Mouse (Mus musculus): Measurements from ENCODE around the gene Camk1d. TPM values are rescaled to one million over a fixed set of nuclear protein-coding genes. Genes with fewer than 3 reads are reported as not detected.

Gene Camk1d
- total RNA-seq (2022): 100 to 1,000 TPM; 133 to 174 (median 152) TPM

DNA sequence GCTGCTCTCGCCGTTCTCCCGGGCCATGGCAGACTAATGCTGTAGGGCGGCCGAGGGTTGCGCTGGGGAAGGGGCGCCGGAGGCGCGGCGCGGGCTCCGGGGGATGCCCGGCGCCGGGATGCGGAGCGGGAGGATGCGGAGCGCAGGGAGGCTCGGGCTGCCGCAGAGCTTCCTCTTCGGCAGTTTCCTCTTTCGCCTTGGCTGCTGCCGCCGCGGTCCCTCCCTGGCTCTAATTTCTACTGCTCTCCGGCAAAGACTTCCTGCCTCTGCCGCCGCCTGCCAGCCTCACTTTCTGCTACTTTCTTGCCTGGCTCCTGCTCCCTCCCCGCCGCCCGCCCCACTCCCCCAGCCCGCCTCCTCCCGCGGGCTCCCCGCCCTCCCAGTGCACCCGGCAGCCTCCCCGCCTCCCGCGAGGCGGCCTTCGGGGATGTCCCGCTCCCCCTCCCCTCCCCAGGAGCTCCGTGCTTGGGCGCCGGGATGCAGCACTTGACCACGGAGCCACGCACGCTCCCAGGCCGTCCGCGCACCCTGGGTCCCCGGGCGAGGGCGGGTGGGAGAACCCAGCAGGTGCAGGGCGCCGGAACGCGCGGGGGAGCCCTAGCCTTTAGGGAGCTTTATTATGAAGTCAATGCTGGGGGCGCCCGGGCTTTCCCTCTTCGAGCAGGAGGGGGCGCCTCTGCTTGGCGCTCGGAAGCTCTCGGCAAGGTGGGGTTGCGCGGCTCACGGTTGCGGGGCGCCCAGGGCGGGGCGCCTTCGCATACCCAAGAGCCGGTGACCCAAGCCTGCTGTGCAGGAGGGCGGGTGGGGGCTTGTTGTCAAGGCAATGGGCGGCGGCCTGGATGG, at the start of gene Camk1d:
Gene Camk1d, minus strand, starts transcription at position 305 of the 843 bp plus-strand sequence.
- DNase-seq (ENCODE audit: low spot score in 2 of 2): peak; percentile 77 to 84

GRCm38 (mm10) chr2:5762031-5762430, 47.7 kb upstream of the Camk1d start:
- no peak for DNase-seq (ENCODE audit: low spot score in 2 of 2)

- DNase-seq (ENCODE audit: low spot score in 2 of 2): no peak
These were observed 46.2 kb upstream of the Camk1d start for GRCm38 (mm10) chr2:5760479-5761008.

DNA sequence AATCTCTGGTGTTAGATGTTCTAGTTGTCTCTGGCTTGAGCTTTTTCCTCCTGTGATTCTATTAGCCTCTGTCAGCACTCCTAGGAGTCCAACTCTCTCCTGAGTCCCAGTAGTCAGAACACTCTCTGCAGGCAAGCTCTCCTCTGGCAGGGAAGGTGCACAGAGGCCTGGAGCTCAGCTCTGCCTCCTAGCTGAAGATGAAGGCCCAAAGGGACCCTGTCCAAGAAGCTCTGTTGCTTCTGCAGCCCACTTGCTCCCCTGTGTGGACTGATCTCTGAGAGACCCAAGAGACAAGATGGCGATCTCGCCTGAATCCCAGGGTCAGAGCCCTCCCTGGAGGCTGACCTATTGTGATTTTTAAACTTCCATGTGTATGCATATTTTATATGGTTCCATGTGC, 44.3 kb upstream of the Camk1d start:
- DNase-seq (ENCODE audit: low spot score in 2 of 2): no peak

- no peak for DNase-seq (ENCODE audit: low spot score in 2 of 2)
These were observed 36.6 kb upstream of the Camk1d start for GRCm38 (mm10) chr2:5750872-5751271.

- no peak for DNase-seq (ENCODE audit: low spot score in 2 of 2)
These were observed 34.9 kb upstream of the Camk1d start for GRCm38 (mm10) chr2:5749210-5749609.

DNA sequence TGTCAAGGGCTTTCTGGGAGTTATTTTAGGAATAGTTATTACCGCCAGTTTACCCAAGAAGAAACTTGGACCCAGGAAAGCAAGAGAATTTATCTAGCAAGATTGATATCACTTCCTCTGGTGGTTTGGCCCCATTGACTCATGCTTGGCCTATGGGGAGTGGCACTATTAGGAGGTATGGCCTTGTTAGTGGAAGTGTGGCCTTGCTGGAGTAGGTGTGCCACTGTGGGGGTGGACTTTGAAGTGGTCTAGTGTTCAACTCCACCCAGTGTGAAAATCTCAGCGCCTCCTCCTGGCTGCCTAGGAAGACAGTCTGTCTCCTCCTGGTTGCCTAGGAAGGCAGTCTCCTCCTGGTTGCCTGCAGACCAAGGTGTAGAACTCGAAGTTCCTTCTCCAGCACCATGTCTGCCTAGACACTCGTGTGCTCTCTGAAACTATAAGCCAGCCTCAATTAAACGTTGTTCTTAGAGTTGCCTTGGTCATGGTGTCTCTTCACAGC, 33.3 kb upstream of the Camk1d start:
- DNase-seq (ENCODE audit: low spot score in 2 of 2): no peak

GRCm38 (mm10) chr2:5746529-5746928, 32.2 kb upstream of the Camk1d start:
- no peak for DNase-seq (ENCODE audit: low spot score in 2 of 2)

- no peak for DNase-seq (ENCODE audit: low spot score in 2 of 2)
These were observed 29.6 kb upstream of the Camk1d start for GRCm38 (mm10) chr2:5743886-5744285.

- no peak for DNase-seq (ENCODE audit: low spot score in 2 of 2)
These were observed 26.6 kb upstream of the Camk1d start for GRCm38 (mm10) chr2:5740913-5741312.

- DNase-seq (ENCODE audit: low spot score in 2 of 2): no peak
These were observed 21.6 kb upstream of the Camk1d start for GRCm38 (mm10) chr2:5735881-5736280.

DNA sequence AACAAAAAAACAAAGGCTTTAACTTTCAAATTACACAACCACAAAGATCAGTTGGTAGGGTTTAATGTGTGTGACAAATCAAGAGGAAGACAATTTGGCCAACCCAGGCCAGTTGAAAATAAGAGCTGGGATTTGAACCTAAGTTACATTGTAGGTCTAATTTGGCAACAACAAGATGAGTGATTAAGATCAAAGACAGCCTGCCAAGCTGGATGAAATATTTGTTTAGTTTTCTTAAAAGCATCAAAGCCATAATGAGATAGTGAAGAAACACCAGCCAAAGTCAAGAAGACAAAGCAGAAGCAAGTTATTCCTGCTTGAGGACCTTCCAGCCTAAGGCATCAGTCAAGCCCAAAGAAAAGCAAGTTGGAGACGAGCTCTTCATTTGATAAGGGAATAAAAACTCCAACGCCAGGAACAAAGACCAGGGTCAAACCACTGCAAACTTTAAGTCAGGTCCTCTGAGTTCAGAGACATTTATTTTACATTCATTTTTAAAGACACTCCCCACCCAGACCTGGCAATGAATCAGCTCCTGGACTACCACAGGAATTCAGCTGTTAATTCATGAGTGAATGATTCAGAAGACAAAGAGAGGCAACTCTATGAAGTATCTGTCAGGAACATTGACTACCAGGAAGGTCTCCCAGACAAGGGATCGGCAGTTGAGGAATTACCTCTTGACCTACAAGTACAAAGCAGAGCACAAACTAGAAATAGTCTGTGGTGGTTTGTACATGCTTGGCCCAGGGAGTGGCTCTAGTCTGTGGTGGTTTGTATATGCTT, 19.2 kb upstream of the Camk1d start:
- DNase-seq (ENCODE audit: low spot score in 2 of 2): no peak

DNA sequence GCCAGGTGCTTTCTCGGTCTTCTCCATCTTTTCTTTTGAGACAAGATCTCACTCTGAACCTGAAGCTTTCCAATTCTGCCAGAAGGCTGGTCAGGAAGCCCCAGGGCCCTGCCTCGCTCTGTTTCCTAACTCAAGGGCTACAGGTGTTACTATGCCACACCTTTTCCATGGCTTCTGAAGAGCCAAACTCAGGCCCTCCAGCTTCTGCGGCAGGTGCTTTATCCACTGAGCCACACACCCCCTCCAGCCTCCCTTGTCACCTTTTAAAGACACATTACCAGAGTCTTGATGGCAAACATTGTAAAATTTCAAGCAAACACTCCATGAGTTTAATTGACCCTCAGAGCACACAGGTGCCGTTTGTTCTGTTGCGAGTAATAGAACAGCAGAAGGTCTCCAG, 17.7 kb upstream of the Camk1d start:
- DNase-seq (ENCODE audit: low spot score in 2 of 2): no peak

- peak; percentile 51 to 54 for DNase-seq (ENCODE audit: low spot score in 2 of 2)
These were observed 16.1 kb upstream of the Camk1d start for GRCm38 (mm10) chr2:5730364-5730792.

DNA sequence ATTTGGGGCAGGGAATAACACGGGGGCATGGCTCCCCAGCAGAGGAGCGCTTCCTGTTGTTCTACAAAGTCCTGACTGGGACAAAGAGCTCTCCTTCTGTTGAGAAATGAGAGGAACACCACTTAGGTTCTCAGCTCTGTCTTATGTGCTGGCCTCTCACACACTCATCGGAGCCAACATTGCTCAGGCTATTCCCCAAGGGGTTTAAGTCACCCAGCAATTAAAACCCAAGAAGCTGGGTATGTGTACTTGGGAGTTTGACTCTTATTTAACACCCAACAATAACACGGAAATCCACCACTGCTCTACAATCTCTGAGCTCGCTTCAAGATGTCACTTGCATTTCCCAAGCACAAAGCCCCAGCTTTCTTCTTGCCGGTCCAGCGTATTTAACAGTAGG, 15.6 kb upstream of the Camk1d start:
- no peak for DNase-seq (ENCODE audit: low spot score in 2 of 2)

DNA sequence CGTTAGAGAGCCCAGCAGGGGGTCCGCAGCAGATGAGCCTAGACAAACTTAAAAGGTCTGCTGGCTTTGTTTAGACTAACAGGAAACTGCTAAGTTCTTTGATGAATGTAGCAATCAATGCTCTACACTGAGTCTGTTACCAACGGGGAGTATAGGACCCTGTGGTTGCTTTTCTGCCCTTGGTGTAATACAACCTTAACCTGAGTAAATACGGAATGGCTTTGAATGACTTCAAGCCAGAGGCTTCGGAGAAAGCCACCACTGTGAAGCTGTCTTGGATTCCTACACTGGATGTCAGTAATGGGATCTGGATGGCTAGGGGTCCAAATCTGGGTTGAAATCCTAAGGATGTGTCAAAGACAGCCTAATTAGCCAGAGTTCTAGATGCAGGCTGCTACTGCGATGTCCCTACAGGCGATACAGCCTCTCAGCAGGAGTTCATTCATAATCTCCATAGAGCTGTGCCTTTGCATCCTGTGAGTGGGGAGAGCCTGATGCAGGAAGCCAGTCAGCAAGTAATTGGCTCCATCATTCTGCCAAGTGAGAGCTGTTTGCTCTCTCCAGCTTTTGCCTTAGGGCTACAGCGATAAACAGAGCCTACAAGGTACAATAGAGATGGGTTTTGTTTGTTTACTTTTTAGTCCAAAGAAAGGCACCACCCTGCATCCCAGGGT, 10.8 kb upstream of the Camk1d start:
- no peak for DNase-seq (ENCODE audit: low spot score in 2 of 2)

GRCm38 (mm10) chr2:5717675-5718074, 3.4 kb upstream of the Camk1d start:
- DNase-seq (ENCODE audit: low spot score in 2 of 2): no peak

- DNase-seq (ENCODE audit: low spot score in 2 of 2): no peak
These were observed 1.2 kb upstream of the Camk1d start for GRCm38 (mm10) chr2:5715544-5715943.

GRCm38 (mm10) chr2:5715054-5715410, 717 bp upstream of the Camk1d start:
- no peak for DNase-seq (ENCODE audit: low spot score in 2 of 2)

- DNase-seq (ENCODE audit: low spot score in 2 of 2): peak; percentile 35 to 43
These were observed 747 bp downstream of the Camk1d start for GRCm38 (mm10) chr2:5713325-5714210.

DNA sequence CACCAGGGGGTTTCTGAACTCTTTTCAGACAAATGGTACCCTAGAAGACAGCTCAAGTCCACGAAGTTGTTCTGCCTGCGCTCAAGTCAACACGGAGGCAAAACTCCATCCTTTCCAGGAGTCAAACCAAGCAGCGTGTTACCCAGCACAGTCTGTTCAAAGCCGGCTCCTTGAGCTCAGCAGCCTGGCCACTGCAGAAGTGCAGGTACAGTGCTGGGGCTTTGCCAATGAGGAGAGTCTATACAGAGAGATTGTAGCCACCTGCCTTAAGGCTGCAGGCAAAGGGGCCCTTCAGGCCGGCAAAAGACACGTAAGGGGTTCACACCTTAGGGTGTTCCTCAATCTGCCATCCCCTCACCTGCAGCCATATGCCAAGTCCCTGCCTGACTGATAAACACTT, 2.1 kb downstream of the Camk1d start:
- no peak for DNase-seq (ENCODE audit: low spot score in 2 of 2)

All from layer of hippocampus, adult 8-10 months (tissue).